Mouse (Mus musculus): ENCODE results near the gene Tenm3.

Gene Tenm3

GRCm38 (mm10) chr8:48740951-48741350 lies 102.8 kb downstream of the Tenm3 start:
- DNase-seq (ENCODE audit: low read depth) = no peak

GRCm38 (mm10) chr8:48740147-48740881 lies 103.4 kb downstream of the Tenm3 start:
- DNase-seq (ENCODE audit: low read depth) = no peak

- no peak for DNase-seq (ENCODE audit: low read depth)
Observed at GRCm38 (mm10) chr8:48733731-48734130, 110.0 kb downstream of the Tenm3 start.

GRCm38 (mm10) chr8:48733057-48733456 lies 110.7 kb downstream of the Tenm3 start:
- no peak for DNase-seq (ENCODE audit: low read depth)

GRCm38 (mm10) chr8:48730701-48731100 lies 113.0 kb downstream of the Tenm3 start:
- DNase-seq (ENCODE audit: low read depth) = no peak

- no peak for DNase-seq (ENCODE audit: low read depth)
Observed at GRCm38 (mm10) chr8:48728833-48729690, 114.7 kb downstream of the Tenm3 start.

GRCm38 (mm10) chr8:48728006-48728405 lies 115.7 kb downstream of the Tenm3 start:
- no peak for DNase-seq (ENCODE audit: low read depth)

- no peak for DNase-seq (ENCODE audit: low read depth)
Observed at GRCm38 (mm10) chr8:48722744-48723143, 121.0 kb downstream of the Tenm3 start.

GRCm38 (mm10) chr8:48722318-48722717 lies 121.4 kb downstream of the Tenm3 start:
- DNase-seq (ENCODE audit: low read depth) = no peak

- DNase-seq (ENCODE audit: low read depth) = no peak
Observed at GRCm38 (mm10) chr8:48721376-48721775, 122.4 kb downstream of the Tenm3 start.

GRCm38 (mm10) chr8:48715616-48716015 lies 128.1 kb downstream of the Tenm3 start:
- no peak for DNase-seq (ENCODE audit: low read depth)

- DNase-seq (ENCODE audit: low read depth) = no peak
Observed at GRCm38 (mm10) chr8:48706666-48707065, 137.1 kb downstream of the Tenm3 start.

- DNase-seq (ENCODE audit: low read depth) = no peak
Observed at GRCm38 (mm10) chr8:48704885-48705515, 138.8 kb downstream of the Tenm3 start.

GRCm38 (mm10) chr8:48704485-48704884 lies 139.3 kb downstream of the Tenm3 start:
- no peak for DNase-seq (ENCODE audit: low read depth)

- no peak for DNase-seq (ENCODE audit: low read depth)
Observed at GRCm38 (mm10) chr8:48690665-48691395, 152.9 kb downstream of the Tenm3 start.

GRCm38 (mm10) chr8:48688706-48689105 lies 155.0 kb downstream of the Tenm3 start:
- DNase-seq (ENCODE audit: low read depth) = no peak

GRCm38 (mm10) chr8:48688188-48688587 lies 155.6 kb downstream of the Tenm3 start:
- no peak for DNase-seq (ENCODE audit: low read depth)

- DNase-seq (ENCODE audit: low read depth) = no peak
Observed at GRCm38 (mm10) chr8:48673476-48673875, 170.3 kb downstream of the Tenm3 start.

GRCm38 (mm10) chr8:48672471-48672870 lies 171.3 kb downstream of the Tenm3 start:
- DNase-seq (ENCODE audit: low read depth) = no peak

- no peak for DNase-seq (ENCODE audit: low read depth)
Observed at GRCm38 (mm10) chr8:48671318-48671717, 172.4 kb downstream of the Tenm3 start.

GRCm38 (mm10) chr8:48670895-48671294 lies 172.9 kb downstream of the Tenm3 start:
- DNase-seq (ENCODE audit: low read depth) = no peak

- DNase-seq (ENCODE audit: low read depth) = no peak
Observed at GRCm38 (mm10) chr8:48670387-48670786, 173.4 kb downstream of the Tenm3 start.

Data from 416B (cell line).